Mouse (Mus musculus): ENCODE data around the gene Mapk14. TPM values are rescaled to one million over a fixed set of nuclear protein-coding genes. Genes with fewer than 3 reads are reported as not detected.

Gene Mapk14
- total RNA-seq, 2 experiments from 2014 or later, result 60.8 to 63.8 TPM

- DNase-seq, result no peak
- intact Hi-C loops (cut with DNase I; ENCODE audit: low total_unique reads), result loop anchor here (10.0 kb wide), 1 partner anchor 58 kb away; no protein-coding TSS in a partner anchor
Observed at GRCm38 (mm10) chr17:28696641-28697040, 5.5 kb downstream of the Mapk14 start.

GRCm38 (mm10) chr17:28697290-28698195, 6.4 kb downstream of the Mapk14 start:
- peak; percentile 23 for DNase-seq

GRCm38 (mm10) chr17:28698245-28698644, 7.1 kb downstream of the Mapk14 start:
- intact Hi-C loops (cut with DNase I; ENCODE audit: low total_unique reads), result loop anchor here (10.0 kb wide), 1 partner anchor 57 kb away; no protein-coding TSS in a partner anchor
- no peak for DNase-seq

More at GRCm38 (mm10) chr17:28697290-28698195, 6.4 kb downstream of the Mapk14 start:
- intact Hi-C loops (cut with DNase I; ENCODE audit: low total_unique reads), result loop anchor here (10.0 kb wide), 1 partner anchor 57 kb away; no protein-coding TSS in a partner anchor

GRCm38 (mm10) chr17:28698672-28699071, 7.5 kb downstream of the Mapk14 start:
- intact Hi-C loops (cut with DNase I; ENCODE audit: low total_unique reads), result loop anchor here (10.0 kb wide), 1 partner anchor 56 kb away; no protein-coding TSS in a partner anchor

GRCm38 (mm10) chr17:28699789-28700188, 8.7 kb downstream of the Mapk14 start:
- intact Hi-C loops (cut with DNase I; ENCODE audit: low total_unique reads), result loop anchor here (10.0 kb wide), 1 partner anchor 55 kb away; no protein-coding TSS in a partner anchor
- no peak for DNase-seq

More at GRCm38 (mm10) chr17:28698672-28699071, 7.5 kb downstream of the Mapk14 start:
- DNase-seq, result no peak

- intact Hi-C loops (cut with DNase I; ENCODE audit: low total_unique reads), result no loop called here
- no peak for DNase-seq
Observed at GRCm38 (mm10) chr17:28701171-28701570, 10.0 kb downstream of the Mapk14 start.

- intact Hi-C loops (cut with DNase I; ENCODE audit: low total_unique reads), result no loop called here
- no peak for DNase-seq
Observed at GRCm38 (mm10) chr17:28701737-28702136, 10.6 kb downstream of the Mapk14 start.

GRCm38 (mm10) chr17:28702646-28703045, 11.5 kb downstream of the Mapk14 start:
- intact Hi-C loops (cut with DNase I; ENCODE audit: low total_unique reads), result no loop called here
- no peak for DNase-seq

GRCm38 (mm10) chr17:28706697-28707096, 15.6 kb downstream of the Mapk14 start:
- DNase-seq, result no peak
- intact Hi-C loops (cut with DNase I; ENCODE audit: low total_unique reads), result no loop called here

- no peak for DNase-seq
- intact Hi-C loops (cut with DNase I; ENCODE audit: low total_unique reads), result no loop called here
Observed at GRCm38 (mm10) chr17:28707136-28707627, 16.1 kb downstream of the Mapk14 start.

- no peak for DNase-seq
- intact Hi-C loops (cut with DNase I; ENCODE audit: low total_unique reads), result no loop called here
Observed at GRCm38 (mm10) chr17:28707816-28708215, 16.7 kb downstream of the Mapk14 start.

GRCm38 (mm10) chr17:28708989-28709388, 17.9 kb downstream of the Mapk14 start:
- intact Hi-C loops (cut with DNase I; ENCODE audit: low total_unique reads), result no loop called here
- no peak for DNase-seq

GRCm38 (mm10) chr17:28709552-28710290, 18.6 kb downstream of the Mapk14 start:
- no peak for DNase-seq
- intact Hi-C loops (cut with DNase I; ENCODE audit: low total_unique reads), result no loop called here

GRCm38 (mm10) chr17:28710291-28710688, 19.2 kb downstream of the Mapk14 start:
- no peak for DNase-seq
- intact Hi-C loops (cut with DNase I; ENCODE audit: low total_unique reads), result no loop called here

GRCm38 (mm10) chr17:28711237-28711636, 20.1 kb downstream of the Mapk14 start:
- intact Hi-C loops (cut with DNase I; ENCODE audit: low total_unique reads), result no loop called here
- no peak for DNase-seq

- no peak for DNase-seq
- intact Hi-C loops (cut with DNase I; ENCODE audit: low total_unique reads), result no loop called here
Observed at GRCm38 (mm10) chr17:28712305-28712704, 21.2 kb downstream of the Mapk14 start.

- no peak for DNase-seq
- intact Hi-C loops (cut with DNase I; ENCODE audit: low total_unique reads), result no loop called here
Observed at GRCm38 (mm10) chr17:28714006-28714405, 22.9 kb downstream of the Mapk14 start.

GRCm38 (mm10) chr17:28715832-28716548, 24.9 kb downstream of the Mapk14 start:
- intact Hi-C loops (cut with DNase I; ENCODE audit: low total_unique reads), result no loop called here
- DNase-seq, result no peak

- no peak for DNase-seq
- intact Hi-C loops (cut with DNase I; ENCODE audit: low total_unique reads), result no loop called here
Observed at GRCm38 (mm10) chr17:28717535-28717934, 26.4 kb downstream of the Mapk14 start.
